Mouse (Mus musculus) MEL (cell line): ENCODE data around the gene Inafm2.

Source experiments
- CTCF ChIP-seq, 3 experiments: IDR thresholded peaks in 2 of 3; conservative IDR thresholded peaks in 1 of 3; 2 replicates each; pipeline ENCODE4 v1.5.1; 2011 to 2012; ENCODE audit warnings: low read length in 3 of 3, low read depth in 2 of 3, mild to moderate bottlenecking in 2 of 3, improper control_type of control experiment in 1 of 3, inconsistent platforms in 1 of 3, mixed read lengths in 1 of 3, moderate library complexity in 1 of 3; ENCODE audit not compliant: control insufficient read depth in 1 of 3, insufficient read depth in 1 of 3, poor library complexity in 1 of 3, severe bottlenecking in 1 of 3
- NELFE ChIP-seq: IDR thresholded peaks from 2 replicates; pipeline ENCODE4 v1.6.1; 2011; ENCODE audit warnings: low read depth, low read length, improper control_type of control experiment
- POLR2A ChIP-seq, 2 experiments: IDR thresholded peaks; 2 replicates each; pipeline ENCODE4 v1.6.1; 2011 to 2012; ENCODE audit warnings: low read length in 2 of 2, mild to moderate bottlenecking in 2 of 2, control low read depth in 1 of 2, improper control_type of control experiment in 1 of 2, low read depth in 1 of 2, moderate library complexity in 1 of 2; ENCODE audit not compliant: control insufficient read depth in 1 of 2, insufficient read depth in 1 of 2, poor library complexity in 1 of 2
- POLR2AphosphoS2 ChIP-seq: IDR thresholded peaks from 2 replicates; pipeline ENCODE4 v1.6.1; 2011; ENCODE audit warnings: low read length, improper control_type of control experiment
- TBP ChIP-seq: IDR thresholded peaks from 2 replicates; pipeline ENCODE4 v1.8.0; 2011; ENCODE audit warnings: low read depth, low read length, improper control_type of control experiment

DNA sequence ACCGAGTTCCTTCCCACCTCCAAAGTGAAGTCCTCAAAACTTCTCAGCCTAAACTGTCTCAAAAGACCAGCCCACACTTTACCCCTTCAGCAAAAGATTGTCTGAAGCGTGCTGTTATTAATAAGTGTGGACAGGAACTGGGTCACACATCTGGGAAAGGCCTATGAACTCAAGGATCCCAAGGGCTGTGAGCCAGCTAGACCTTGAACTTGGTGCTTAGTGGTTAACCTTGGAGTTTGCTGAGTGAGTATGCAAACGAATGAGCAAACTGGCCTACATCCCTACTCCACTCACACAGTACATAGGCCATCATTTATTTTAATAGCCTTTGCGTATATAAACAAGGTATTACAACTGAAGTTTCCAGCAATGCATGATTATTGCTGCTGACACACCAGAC is 20.0 kb upstream of the Inafm2 start:
- no peak for TF ChIP-seq POLR2A (IDR thresholded peaks at IDR 0.05; ENCODE audit: control insufficient read depth in 1 of 2, insufficient read depth in 1 of 2, low read depth in 1 of 2, low read length in 2 of 2, poor library complexity in 1 of 2)
- TF ChIP-seq CTCF (IDR thresholded peaks at IDR 0.05 in 2 of 3, conservative IDR thresholded peaks at IDR 0.05 in 1 of 3; ENCODE audit: control insufficient read depth in 1 of 3, insufficient read depth in 1 of 3, low read depth in 2 of 3, low read length in 3 of 3, poor library complexity in 1 of 3, severe bottlenecking in 1 of 3): no peak
- no peak for TF ChIP-seq NELFE
- TF ChIP-seq TBP: no peak
- no peak for TF ChIP-seq POLR2AphosphoS2
